Mouse (Mus musculus) midbrain, embryonic 14.5 days (tissue): Measurements from ENCODE around the gene Crabp2. TPM values are rescaled to one million over a fixed set of nuclear protein-coding genes. Genes with fewer than 3 reads are reported as not detected.

Source experiments
- ATAC-seq: fragments of 200-750 bp; cut with Nextera tagmentation; 2 replicates; pipeline ENCODE4 v1.8.0; 2017; ENCODE audit warnings: moderate number of reproducible peaks, moderate library complexity; ENCODE audit not compliant: low FRiP score, low TSS enrichment
- DNase-seq: peaks from one replicate; pipeline ENCODE4 v3.0.0-alpha.2; 2015
- H3K27ac ChIP-seq: fragments of 300-500 bp; sonication (generic); replicated peaks from 2 replicates; pipeline ENCODE4 v1.5.1; 2014; ENCODE audit warnings: mild to moderate bottlenecking, low read depth, low read length, moderate library complexity
- H3K27me3 ChIP-seq: fragments of 300-500 bp; sonication (generic); 2 replicates; pipeline ENCODE4 v1.6.1; 2014; ENCODE audit warnings: low read length, control low read depth, mixed read lengths; ENCODE audit not compliant: control insufficient read depth, insufficient read depth
- H3K36me3 ChIP-seq: fragments of 300-500 bp; sonication (generic); 2 replicates; pipeline ENCODE4 v1.6.1; 2014; ENCODE audit warnings: low read length, control low read depth; ENCODE audit not compliant: control insufficient read depth, insufficient read depth
- H3K4me1 ChIP-seq: fragments of 300-500 bp; sonication (generic); 2 replicates; pipeline ENCODE4 v1.6.1; 2014; ENCODE audit warnings: mild to moderate bottlenecking, antibody characterized with exemption, low read length, control low read depth; ENCODE audit not compliant: control insufficient read depth, insufficient read depth
- H3K4me2 ChIP-seq: fragments of 300-500 bp; sonication (generic); 2 replicates; pipeline ENCODE4 v1.6.1; 2014; ENCODE audit warnings: mild to moderate bottlenecking, low read length, moderate library complexity
- H3K4me3 ChIP-seq: fragments of 300-500 bp; sonication (generic); replicated peaks from 2 replicates; pipeline ENCODE4 v1.5.1; 2014; ENCODE audit warnings: low read depth, low read length
- H3K9ac ChIP-seq: fragments of 300-500 bp; sonication (generic); replicated peaks from 2 replicates; pipeline ENCODE4 v1.6.1; 2014; ENCODE audit warnings: mild to moderate bottlenecking, low read length, moderate library complexity
- H3K9me3 ChIP-seq: fragments of 300-500 bp; sonication (generic); 2 replicates; pipeline ENCODE4 v1.6.1; 2016; ENCODE audit warnings: low read length, control low read depth, mixed read lengths; ENCODE audit not compliant: control insufficient read depth
- WGBS: fragments of 180-500 bp; shearing (Covaris S2); extraction: QIAGEN DNeasy Blood & Tissue Kit; methylation state at CpG from one replicate; pipeline ENCODE4 v1.1.7; 2014; 5-methylcytosine and 5-hydroxymethylcytosine counted together
- polyA plus RNA-seq: library from polyadenylated mRNA; unstranded; fragments of >200 nt; fragmentation: Nextera tagmentation; extraction: Ambion mirVana; gene quantifications from 2 replicates; pipeline ENCODE4 v1.2.1, GENCODE M21; 2014

Crabp2 gene
- polyA plus RNA-seq, 1 experiment from 2014 or later, result 42.4 TPM

- H3K9me3 ChIP-seq, result no peaks in the 10 kb centered on the region
- H3K4me2 ChIP-seq, result no peak overlapping the region
- peak overlapping the region; percentile 21; the same call in 1 of the 2 replicates for H3K9ac ChIP-seq
- H3K27me3 ChIP-seq, result no peaks in the 10 kb centered on the region
- H3K4me1 ChIP-seq, result peaks cover 59% of the 10 kb centered on the region
- DNase-seq (peak; percentile 14), ATAC-seq (no peak)
- H3K36me3 ChIP-seq, result peaks cover 23% of the 10 kb centered on the region
- H3K27ac ChIP-seq, result 0 out of 2 replicates have a peak overlapping the region, but pooled peaks have one; percentile 20
- H3K4me3 ChIP-seq, result no peak overlapping the region
- WGBS, result 29% methylated on average over 1 of the region's 1 CpGs
These were observed 2.0 kb upstream of the Crabp2 start for GRCm38 (mm10) chr3:87946541-87946860.

- Histone ChIP-seq H3K4me2 (peak overlapping the region; percentile 58), H3K27me3 (no peaks in the 10 kb centered on the region), H3K36me3 (peaks cover 16% of the 10 kb centered on the region), H3K9ac (peak overlapping the region; percentile 44), H3K9me3 (no peaks in the 10 kb centered on the region), H3K4me1 (peaks cover 65% of the 10 kb centered on the region), H3K4me3 (peak overlapping the region; percentile 24), H3K27ac (no peak overlapping the region)
- DNase-seq, result peak; percentile 55
- WGBS, result 4% methylated on average over 26 of the region's 26 CpGs
- no peak for ATAC-seq
These were observed 1.2 kb upstream of the Crabp2 start for GRCm38 (mm10) chr3:87947056-87947810.

GRCm38 (mm10) chr3:87947811-87948199, 661 bp upstream of the Crabp2 start:
- Histone ChIP-seq H3K9ac (peak overlapping the region; percentile 44), H3K27me3 (no peaks in the 10 kb centered on the region), H3K4me2 (peak overlapping the region; percentile 58), H3K4me3 (peak overlapping the region; percentile 24), H3K27ac (no peak overlapping the region), H3K9me3 (no peaks in the 10 kb centered on the region), H3K36me3 (peaks cover 10% of the 10 kb centered on the region; the same call in 1 of the 2 replicates), H3K4me1 (peaks cover 71% of the 10 kb centered on the region)
- 2% methylated on average over 16 of the region's 17 CpGs for WGBS
- peak; percentile 37 for DNase-seq
- ATAC-seq, result no peak

DNA sequence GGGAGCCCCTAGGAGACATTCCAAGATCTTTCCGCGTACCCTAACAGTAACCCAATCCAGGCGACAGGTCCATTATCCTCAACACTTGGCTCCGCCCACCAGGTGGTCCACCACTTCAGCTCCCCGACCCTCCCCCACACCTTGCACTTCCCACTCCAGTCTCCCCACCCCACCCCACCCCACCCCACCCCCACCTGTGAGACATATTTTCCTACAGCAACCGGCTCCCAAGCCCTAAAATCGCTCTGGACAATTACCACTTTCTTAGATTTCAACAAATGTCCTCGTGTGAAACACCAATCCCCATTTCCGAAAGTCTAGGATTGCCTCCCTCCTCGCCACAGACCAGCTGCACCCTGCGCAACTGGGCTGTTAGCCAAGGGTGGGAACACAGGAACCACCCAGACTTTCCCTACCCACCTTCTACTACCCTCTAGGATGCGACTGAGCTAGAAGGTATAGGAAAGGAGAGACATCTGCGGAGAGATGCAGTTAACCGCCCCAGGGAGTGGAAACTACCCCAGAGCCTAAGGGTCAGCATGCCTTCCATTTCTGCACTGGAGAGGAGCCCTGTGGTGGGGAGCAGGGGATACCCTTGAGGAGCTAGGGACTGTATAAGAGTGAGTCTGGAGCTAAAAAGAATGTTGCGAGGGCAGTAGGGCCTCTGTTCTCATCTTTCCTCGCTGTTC, 944 bp downstream of the Crabp2 start:
- Histone ChIP-seq H3K4me2 (peak overlapping the region; percentile 58), H3K9me3 (no peaks in the 10 kb centered on the region), H3K36me3 (0 out of 2 replicates have a peak, but pooled peaks cover 3% of the 10 kb centered on the region), H3K27me3 (no peaks in the 10 kb centered on the region), H3K27ac (peak overlapping the region; percentile 66), H3K4me1 (peaks cover 76% of the 10 kb centered on the region), H3K4me3 (0 out of 2 replicates have a peak overlapping the region, but pooled peaks have one; percentile 1), H3K9ac (peak overlapping the region; percentile 39; the same call in 1 of the 2 replicates)
- DNase-seq, result peak; percentile 35
- ATAC-seq, result no peak
- 10% methylated on average over 15 of the region's 16 CpGs for WGBS

- WGBS, result 5% methylated on average over 13 of the region's 13 CpGs
- H3K4me1 ChIP-seq, result peaks cover 70% of the 10 kb centered on the region
- H3K27me3 ChIP-seq, result no peaks in the 10 kb centered on the region
- H3K27ac ChIP-seq, result peak overlapping the region; percentile 66
- ATAC-seq (no peak), DNase-seq (peak; percentile 39)
- H3K9ac ChIP-seq, result peak overlapping the region; percentile 39; the same call in 1 of the 2 replicates
- no peaks in the 10 kb centered on the region for H3K9me3 ChIP-seq
- H3K36me3 ChIP-seq, result no peaks in the 10 kb centered on the region
- 0 out of 2 replicates have a peak overlapping the region, but pooled peaks have one; percentile 5 for H3K4me3 ChIP-seq
- peak overlapping the region; percentile 58 for H3K4me2 ChIP-seq
These were observed 1.6 kb downstream of the Crabp2 start for GRCm38 (mm10) chr3:87949955-87950515.

DNA sequence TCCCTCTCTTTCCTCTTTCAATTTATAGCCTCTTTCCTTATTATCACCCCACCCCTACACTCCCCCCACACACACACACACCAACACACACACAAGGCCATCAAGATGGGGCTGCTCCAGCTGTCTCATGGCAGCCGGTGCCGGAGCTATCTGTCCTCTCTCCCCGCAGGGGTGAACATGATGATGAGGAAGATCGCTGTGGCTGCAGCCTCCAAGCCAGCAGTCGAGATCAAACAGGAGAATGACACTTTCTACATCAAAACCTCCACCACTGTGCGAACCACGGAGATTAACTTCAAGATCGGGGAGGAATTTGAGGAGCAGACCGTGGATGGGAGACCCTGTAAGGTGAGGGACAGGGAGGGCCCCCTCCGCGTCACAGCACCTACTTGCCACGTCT, 3.5 kb downstream of the Crabp2 start:
- H3K27ac ChIP-seq, result no peak overlapping the region
- H3K36me3 ChIP-seq, result no peaks in the 10 kb centered on the region
- H3K9me3 ChIP-seq, result no peaks in the 10 kb centered on the region
- ATAC-seq, result no peak
- peak overlapping the region; percentile 35; the same call in 1 of the 2 replicates for H3K9ac ChIP-seq
- peaks cover 53% of the 10 kb centered on the region for H3K4me1 ChIP-seq
- no peak for DNase-seq
- no peak overlapping the region for H3K4me3 ChIP-seq
- H3K4me2 ChIP-seq, result peak overlapping the region; percentile 48
- WGBS, result 17% methylated on average over 12 of the region's 12 CpGs
- no peaks in the 10 kb centered on the region for H3K27me3 ChIP-seq

GRCm38 (mm10) chr3:87952440-87952839, 4.0 kb downstream of the Crabp2 start:
- peak overlapping the region; percentile 48 for H3K4me2 ChIP-seq
- WGBS, result 5% methylated on average over 5 of the region's 5 CpGs
- no peak for ATAC-seq
- no peak overlapping the region; the same call in 1 of the 2 replicates for H3K27ac ChIP-seq
- peaks cover 48% of the 10 kb centered on the region for H3K4me1 ChIP-seq
- H3K36me3 ChIP-seq, result no peaks in the 10 kb centered on the region
- H3K27me3 ChIP-seq, result no peaks in the 10 kb centered on the region
- no peaks in the 10 kb centered on the region for H3K9me3 ChIP-seq
- DNase-seq, result peak; percentile 63
- H3K4me3 ChIP-seq, result no peak overlapping the region
- peak overlapping the region; percentile 35; the same call in 1 of the 2 replicates for H3K9ac ChIP-seq

DNA sequence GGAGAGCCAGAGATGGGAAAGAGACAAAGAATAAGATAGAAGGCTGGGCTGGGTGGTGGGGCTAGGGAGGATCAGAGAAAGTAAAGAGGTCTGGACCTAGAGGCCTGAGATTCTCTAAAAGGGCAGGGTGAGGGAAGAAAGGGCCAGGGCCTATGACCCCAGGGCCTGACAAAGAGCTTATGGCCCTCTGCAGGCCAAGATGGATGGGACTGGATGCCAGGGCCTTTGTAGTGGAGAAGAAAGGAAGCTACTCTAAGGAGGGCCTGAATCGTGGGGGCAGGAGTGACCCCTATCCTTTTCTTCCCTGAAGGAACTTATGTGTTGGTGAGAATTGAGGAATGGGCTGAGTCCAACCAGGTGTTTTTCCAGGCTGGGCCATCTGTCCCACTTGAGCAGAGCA, 9.6 kb downstream of the Crabp2 start:
- Histone ChIP-seq H3K27ac (no peak overlapping the region), H3K4me3 (no peak overlapping the region), H3K36me3 (no peaks in the 10 kb centered on the region), H3K9ac (no peak overlapping the region), H3K4me1 (peaks cover 14% of the 10 kb centered on the region), H3K4me2 (no peak overlapping the region), H3K27me3 (no peaks in the 10 kb centered on the region), H3K9me3 (no peaks in the 10 kb centered on the region)
- DNase-seq (no peak), ATAC-seq (no peak)
- 15% methylated on average over 1 of the region's 1 CpGs for WGBS
